Mouse (Mus musculus): ENCODE data around the gene Kif6.

GRCm38 (mm10) chr17:49642889-49643490 lies 28.1 kb downstream of the Kif6 start:
- TF ChIP-seq POLR2A (IDR thresholded peaks at IDR 0.05; ENCODE audit: insufficient read depth, low read depth, low read length) = no peak
- TF ChIP-seq CTCF (IDR thresholded peaks at IDR 0.05; ENCODE audit: insufficient read depth, low read depth, low read length) = no peak
